8 mouse cellular contexts compared by ENCODE assay signal in the genomic region with DNA sequence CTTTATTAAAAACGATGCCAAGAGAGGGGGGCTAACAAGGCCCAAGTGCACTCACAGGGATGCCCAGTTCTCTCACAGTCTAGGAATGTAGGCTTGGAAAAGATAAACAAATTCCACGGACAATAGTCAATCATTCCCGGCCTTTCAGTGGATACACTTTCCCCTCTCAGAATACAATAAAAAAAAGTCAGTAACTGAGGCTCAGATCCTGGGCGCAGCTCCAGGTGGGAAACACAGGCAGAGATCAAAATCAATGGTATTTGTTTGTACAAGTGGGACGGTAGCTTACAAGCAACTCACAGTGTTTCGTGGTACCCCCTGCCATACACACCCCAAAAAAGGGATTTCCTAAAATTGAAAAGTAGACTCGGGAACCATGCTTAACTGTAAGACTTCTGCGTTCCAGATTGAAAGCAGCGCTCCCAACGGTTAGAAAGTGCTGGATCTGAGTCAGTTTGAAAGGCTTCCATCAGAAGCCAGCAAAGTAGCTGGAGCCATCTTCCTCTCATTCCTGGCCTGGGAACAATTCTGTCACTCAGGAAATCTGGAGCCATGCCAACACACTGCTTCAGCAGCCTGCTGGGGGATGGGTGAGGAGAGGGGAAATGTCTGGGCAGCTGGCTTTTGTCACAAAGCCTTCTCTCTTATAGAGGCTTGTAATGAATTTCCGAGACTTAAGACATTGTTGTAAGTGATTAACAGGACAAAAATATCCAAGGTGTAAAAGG.
A peak's percentile ranks its signal among the peaks of the same experiment; 100 is the strongest.
DNase-seq lines count a peak whose midpoint lies in the region; ATAC-seq and TF ChIP-seq lines count a peak whose summit lies in the region.

No protein-coding gene starts in this region.

- H3K27me3 ChIP-seq in forebrain, embryonic 13.5 days: no peaks in the 10 kb centered on the region
- no peaks in the 10 kb centered on the region for H3K27me3 ChIP-seq in heart, embryonic 15.5 days
- no peaks in the 10 kb centered on the region for H3K27me3 ChIP-seq in lung, embryonic 15.5 days

- H3K4me2 ChIP-seq in forebrain, embryonic 13.5 days: peak overlapping the region; percentile 33
- H3K4me2 ChIP-seq in heart, embryonic 15.5 days: peak overlapping the region; percentile 55
- peak overlapping the region; percentile 47 for H3K4me2 ChIP-seq in lung, embryonic 15.5 days

- TF ChIP-seq CTCF in layer of hippocampus, adult 2 months (conservative IDR thresholded peaks at IDR 0.05): peak; percentile 41

- 25% methylated on average over 11 of the region's 11 CpGs for WGBS in forebrain, embryonic 13.5 days
- WGBS in heart, embryonic 15.5 days: 11% methylated on average over 11 of the region's 11 CpGs
- WGBS in lung, embryonic 15.5 days: 5% methylated on average over 11 of the region's 11 CpGs

- DNase-seq in urinary bladder, postnatal 14 days (ENCODE audit: low spot score): peak; percentile 38
- no peak for DNase-seq in urinary bladder, adult 2 months (ENCODE audit: low spot score)
- peak; percentile 71 to 82 for DNase-seq in layer of hippocampus, adult 2 months (ENCODE audit: low spot score in 2 of 2)
- peak; percentile 31 to 36 for DNase-seq in right cerebral cortex, adult 2 months (ENCODE audit: low spot score in 2 of 2)

- peak overlapping the region; percentile 80 for H3K27ac ChIP-seq in forebrain, embryonic 13.5 days
- H3K27ac ChIP-seq in heart, embryonic 15.5 days: peak overlapping the region; percentile 90
- peak overlapping the region; percentile 56 for H3K27ac ChIP-seq in layer of hippocampus, adult 2 months
- H3K27ac ChIP-seq in lung, embryonic 15.5 days: peak overlapping the region; percentile 95

- peaks cover 28% of the 10 kb centered on the region for H3K4me1 ChIP-seq in forebrain, embryonic 13.5 days
- H3K4me1 ChIP-seq in heart, embryonic 15.5 days (replicated peaks): peaks cover 35% of the 10 kb centered on the region
- H3K4me1 ChIP-seq in lung, embryonic 15.5 days: peaks cover 27% of the 10 kb centered on the region

- peak; percentile 93 for ATAC-seq in forebrain, embryonic 13.5 days
- ATAC-seq in heart, embryonic 15.5 days (replicated peaks; ENCODE audit: insufficient number of reproducible peaks, insufficient read depth, low FRiP score, low read depth): peak; percentile 89
- ATAC-seq in lung, embryonic 15.5 days (ENCODE audit: borderline replicate concordance, extremely low read depth, low FRiP score, low TSS enrichment): peak; percentile 91
- no peak for ATAC-seq in activated CD4-positive, CD25-positive, alpha-beta regulatory T cell, adult 4 months

- H3K36me3 ChIP-seq in forebrain, embryonic 13.5 days (ENCODE audit: poor library complexity, severe bottlenecking): no peaks in the 10 kb centered on the region
- H3K36me3 ChIP-seq in heart, embryonic 15.5 days: no peaks in the 10 kb centered on the region
- H3K36me3 ChIP-seq in lung, embryonic 15.5 days: no peaks in the 10 kb centered on the region

- H3K9ac ChIP-seq in forebrain, embryonic 13.5 days: no peak overlapping the region
- no peak overlapping the region for H3K9ac ChIP-seq in heart, embryonic 15.5 days
- no peak overlapping the region for H3K9ac ChIP-seq in lung, embryonic 15.5 days

- peaks cover 7% of the 10 kb centered on the region for H3K9me3 ChIP-seq in forebrain, embryonic 13.5 days (replicated peaks)
- H3K9me3 ChIP-seq in heart, embryonic 15.5 days (replicated peaks): no peaks in the 10 kb centered on the region
- H3K9me3 ChIP-seq in lung, embryonic 15.5 days: no peaks in the 10 kb centered on the region

- no peak overlapping the region for H3K4me3 ChIP-seq in forebrain, embryonic 13.5 days
- H3K4me3 ChIP-seq in heart, embryonic 15.5 days: peak overlapping the region; percentile 20
- H3K4me3 ChIP-seq in layer of hippocampus, adult 2 months: peak overlapping the region; percentile 17; the same call in 1 of the 2 replicates
- H3K4me3 ChIP-seq in lung, embryonic 15.5 days: peak overlapping the region; percentile 18; the same call in 1 of the 2 replicates
